Mouse (Mus musculus): ENCODE data around the gene Cldn10. TPM values are rescaled to one million over a fixed set of nuclear protein-coding genes. Genes with fewer than 3 reads are reported as not detected.

Cldn10 gene
- polyA plus RNA-seq, 1 experiment from 2014 or later, result 60.4 TPM

DNA sequence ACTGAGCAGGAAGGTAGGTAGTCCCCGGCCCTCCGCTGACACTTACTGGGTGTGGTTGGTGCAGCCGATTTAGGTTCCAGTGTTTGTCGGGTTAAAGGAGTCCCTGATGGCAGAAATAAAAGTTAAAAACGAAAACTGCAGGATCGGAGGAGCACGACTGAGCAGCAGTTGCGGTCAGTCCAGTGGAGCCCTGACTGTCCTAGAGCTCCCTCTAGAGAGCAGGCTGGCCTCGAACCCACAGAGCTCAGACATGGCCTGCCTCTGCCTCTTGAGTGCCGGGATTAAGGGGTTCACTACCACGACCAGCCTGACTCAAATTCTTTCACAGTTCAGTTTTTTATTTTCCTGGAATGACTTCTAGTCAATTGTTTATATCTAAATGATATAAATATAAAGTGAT, 112.2 kb downstream of the Cldn10 start:
- Histone ChIP-seq H3K27me3 (ENCODE audit: control insufficient read depth, insufficient read depth, low read length) (no peaks in the 10 kb centered on the region), H3K9me3 (replicated peaks; ENCODE audit: control insufficient read depth, low read length) (no peaks in the 10 kb centered on the region), H3K4me3 (replicated peaks; ENCODE audit: low read length) (no peak overlapping the region), H3K4me1 (ENCODE audit: control insufficient read depth, insufficient read depth, low read length) (no peaks in the 10 kb centered on the region), H3K27ac (ENCODE audit: low read length) (no peak overlapping the region), H3K9ac (ENCODE audit: low read length) (no peak overlapping the region), H3K36me3 (ENCODE audit: control insufficient read depth, insufficient read depth, low read length) (0 out of 2 replicates have a peak, but pooled peaks cover 5% of the 10 kb centered on the region), H3K4me2 (ENCODE audit: low read depth, low read length) (no peak overlapping the region)
- WGBS, result 74% methylated on average over 11 of the region's 11 CpGs
- ATAC-seq (ENCODE audit: insufficient read depth, low FRiP score), result no peak

DNA sequence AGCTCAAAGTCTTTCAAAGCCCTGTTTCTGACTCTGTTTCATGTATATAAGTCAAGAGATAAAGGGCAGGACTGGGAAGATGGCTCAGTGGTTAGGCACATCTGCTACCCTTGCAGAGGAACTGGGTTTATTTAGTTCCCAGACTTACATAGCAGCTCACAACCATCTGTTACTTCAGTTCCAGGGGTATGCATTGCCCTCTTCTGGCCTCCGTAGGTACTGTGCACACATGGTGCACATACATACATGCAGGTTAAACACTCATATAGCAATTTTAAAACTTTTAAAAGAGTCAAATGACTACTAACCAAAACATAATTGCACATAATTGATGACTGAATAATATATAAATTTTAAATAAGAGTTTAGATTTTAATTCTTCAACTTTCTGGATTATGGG, 113.2 kb downstream of the Cldn10 start:
- no peaks in the 10 kb centered on the region for H3K27me3 ChIP-seq (ENCODE audit: control insufficient read depth, insufficient read depth, low read length)
- no peak overlapping the region for H3K9ac ChIP-seq (ENCODE audit: low read length)
- no peak overlapping the region for H3K4me3 ChIP-seq (replicated peaks; ENCODE audit: low read length)
- H3K4me1 ChIP-seq (ENCODE audit: control insufficient read depth, insufficient read depth, low read length), result no peaks in the 10 kb centered on the region
- no peaks in the 10 kb centered on the region for H3K9me3 ChIP-seq (replicated peaks; ENCODE audit: control insufficient read depth, low read length)
- WGBS, result 98% methylated on average over 1 of the region's 1 CpGs
- ATAC-seq (ENCODE audit: insufficient read depth, low FRiP score), result no peak
- 0 out of 2 replicates have a peak, but pooled peaks cover 5% of the 10 kb centered on the region for H3K36me3 ChIP-seq (ENCODE audit: control insufficient read depth, insufficient read depth, low read length)
- no peak overlapping the region for H3K4me2 ChIP-seq (ENCODE audit: low read depth, low read length)
- H3K27ac ChIP-seq (ENCODE audit: low read length), result no peak overlapping the region

GRCm38 (mm10) chr14:118903397-118903796, 115.7 kb downstream of the Cldn10 start:
- ATAC-seq (ENCODE audit: insufficient read depth, low FRiP score), result no peak
- WGBS, result 84% methylated on average over 3 of the region's 3 CpGs
- no peak overlapping the region for H3K4me3 ChIP-seq (replicated peaks; ENCODE audit: low read length)
- H3K27me3 ChIP-seq (ENCODE audit: control insufficient read depth, insufficient read depth, low read length), result no peaks in the 10 kb centered on the region
- no peaks in the 10 kb centered on the region for H3K4me1 ChIP-seq (ENCODE audit: control insufficient read depth, insufficient read depth, low read length)
- H3K9me3 ChIP-seq (replicated peaks; ENCODE audit: control insufficient read depth, low read length), result no peaks in the 10 kb centered on the region
- peaks cover 5% of the 10 kb centered on the region; the same call in 1 of the 2 replicates for H3K36me3 ChIP-seq (ENCODE audit: control insufficient read depth, insufficient read depth, low read length)
- no peak overlapping the region for H3K9ac ChIP-seq (ENCODE audit: low read length)
- no peak overlapping the region for H3K27ac ChIP-seq (ENCODE audit: low read length)
- no peak overlapping the region for H3K4me2 ChIP-seq (ENCODE audit: low read depth, low read length)

- no peak for ATAC-seq (ENCODE audit: insufficient read depth, low FRiP score)
- Histone ChIP-seq H3K27ac (ENCODE audit: low read length) (no peak overlapping the region), H3K9ac (ENCODE audit: low read length) (no peak overlapping the region), H3K4me2 (ENCODE audit: low read depth, low read length) (no peak overlapping the region), H3K9me3 (replicated peaks; ENCODE audit: control insufficient read depth, low read length) (no peaks in the 10 kb centered on the region), H3K27me3 (ENCODE audit: control insufficient read depth, insufficient read depth, low read length) (no peaks in the 10 kb centered on the region), H3K4me3 (replicated peaks; ENCODE audit: low read length) (no peak overlapping the region), H3K4me1 (ENCODE audit: control insufficient read depth, insufficient read depth, low read length) (no peaks in the 10 kb centered on the region), H3K36me3 (ENCODE audit: control insufficient read depth, insufficient read depth, low read length) (peaks cover 5% of the 10 kb centered on the region; the same call in 1 of the 2 replicates)
- WGBS, result 60% methylated on average over 6 of the region's 6 CpGs
Measured at GRCm38 (mm10) chr14:118903867-118904562, 116.3 kb downstream of the Cldn10 start.

GRCm38 (mm10) chr14:118907592-118907991, 119.9 kb downstream of the Cldn10 start:
- Histone ChIP-seq H3K27me3 (ENCODE audit: control insufficient read depth, insufficient read depth, low read length) (no peaks in the 10 kb centered on the region), H3K4me2 (ENCODE audit: low read depth, low read length) (no peak overlapping the region), H3K4me1 (ENCODE audit: control insufficient read depth, insufficient read depth, low read length) (no peaks in the 10 kb centered on the region), H3K9ac (ENCODE audit: low read length) (no peak overlapping the region), H3K4me3 (replicated peaks; ENCODE audit: low read length) (no peak overlapping the region), H3K36me3 (ENCODE audit: control insufficient read depth, insufficient read depth, low read length) (no peaks in the 10 kb centered on the region; the same call in 1 of the 2 replicates), H3K9me3 (replicated peaks; ENCODE audit: control insufficient read depth, low read length) (no peaks in the 10 kb centered on the region), H3K27ac (ENCODE audit: low read length) (no peak overlapping the region)
- no peak for ATAC-seq (ENCODE audit: insufficient read depth, low FRiP score)
- WGBS, result 65% methylated on average over 8 of the region's 8 CpGs

DNA sequence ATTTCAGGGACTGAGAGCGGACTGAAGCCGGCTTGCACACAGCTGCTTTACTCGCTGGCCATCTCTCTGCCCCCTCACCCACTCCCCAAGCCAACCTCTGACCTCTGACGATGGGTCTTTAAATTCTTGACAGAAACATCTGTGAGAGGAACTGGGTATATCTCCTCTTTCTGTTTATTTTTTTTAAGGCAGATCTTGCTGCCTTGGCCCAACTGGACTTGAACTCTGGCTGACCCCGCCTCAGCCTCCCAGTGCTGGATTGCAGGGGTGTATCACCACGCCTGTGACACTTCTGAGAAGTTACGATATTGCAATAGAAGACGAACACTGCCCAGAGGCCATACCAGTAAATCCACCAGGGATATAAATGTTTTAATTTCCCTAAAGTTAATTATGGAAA, 122.2 kb downstream of the Cldn10 start:
- Histone ChIP-seq H3K4me1 (ENCODE audit: control insufficient read depth, insufficient read depth, low read length) (no peaks in the 10 kb centered on the region), H3K36me3 (ENCODE audit: control insufficient read depth, insufficient read depth, low read length) (no peaks in the 10 kb centered on the region; the same call in 1 of the 2 replicates), H3K4me2 (ENCODE audit: low read depth, low read length) (no peak overlapping the region), H3K27ac (ENCODE audit: low read length) (no peak overlapping the region; the same call in 1 of the 2 replicates), H3K27me3 (ENCODE audit: control insufficient read depth, insufficient read depth, low read length) (no peaks in the 10 kb centered on the region), H3K4me3 (replicated peaks; ENCODE audit: low read length) (no peak overlapping the region), H3K9me3 (replicated peaks; ENCODE audit: control insufficient read depth, low read length) (no peaks in the 10 kb centered on the region), H3K9ac (ENCODE audit: low read length) (no peak overlapping the region)
- ATAC-seq (ENCODE audit: insufficient read depth, low FRiP score), result no peak
- 54% methylated on average over 8 of the region's 8 CpGs for WGBS

DNA sequence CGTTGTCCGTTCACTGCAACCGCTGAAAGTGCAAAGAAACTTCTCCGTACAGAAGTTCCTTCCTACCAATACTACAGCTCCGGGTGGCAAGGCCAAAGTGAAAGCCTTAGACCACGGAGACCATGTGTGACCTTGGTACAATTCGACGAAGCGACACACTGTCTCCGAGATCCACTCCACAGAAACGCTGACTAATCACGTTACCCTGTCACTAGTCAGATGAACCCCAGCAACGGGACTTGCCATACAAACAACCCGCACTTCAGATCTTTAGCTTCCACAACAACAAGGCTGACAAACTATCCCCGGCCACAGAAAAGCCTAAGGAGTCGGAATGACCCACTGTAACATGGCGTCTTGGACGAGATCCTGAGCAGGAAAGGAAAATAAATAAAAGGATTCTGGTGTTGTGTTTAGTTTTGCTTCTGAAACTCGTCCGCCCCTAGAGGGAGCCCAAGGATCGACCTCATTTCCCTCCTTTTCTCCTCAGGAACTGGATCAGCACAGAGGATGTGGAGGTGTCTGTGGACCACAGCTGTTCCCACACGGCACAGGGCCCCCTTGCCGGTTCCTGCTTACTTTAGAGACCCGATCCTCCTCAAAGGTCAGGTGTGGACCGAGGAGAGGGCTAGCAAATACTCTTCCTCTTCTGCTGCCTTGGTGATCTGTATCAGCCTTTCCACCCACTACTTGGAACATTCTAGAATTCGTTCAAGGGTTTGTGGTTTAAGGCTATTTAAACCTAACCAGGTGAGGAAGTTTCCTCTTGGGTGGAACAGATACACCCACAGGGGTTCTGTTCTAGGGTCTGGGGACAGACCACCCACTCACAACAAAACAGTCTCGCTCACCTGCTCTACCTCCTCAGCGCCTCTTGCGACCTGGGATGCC, 122.9 kb downstream of the Cldn10 start:
- H3K4me3 ChIP-seq (replicated peaks; ENCODE audit: low read length), result no peak overlapping the region
- H3K4me2 ChIP-seq (ENCODE audit: low read depth, low read length), result peak overlapping the region; percentile 30; the same call in 1 of the 2 replicates

GRCm38 (mm10) chr14:118911521-118911920, 123.8 kb downstream of the Cldn10 start:
- 89% methylated on average over 6 of the region's 6 CpGs for WGBS
- no peak overlapping the region for H3K27ac ChIP-seq (ENCODE audit: low read length)
- no peak overlapping the region for H3K4me3 ChIP-seq (replicated peaks; ENCODE audit: low read length)
- no peaks in the 10 kb centered on the region for H3K9me3 ChIP-seq (replicated peaks; ENCODE audit: control insufficient read depth, low read length)
- no peaks in the 10 kb centered on the region for H3K27me3 ChIP-seq (ENCODE audit: control insufficient read depth, insufficient read depth, low read length)
- H3K4me1 ChIP-seq (ENCODE audit: control insufficient read depth, insufficient read depth, low read length), result no peaks in the 10 kb centered on the region
- H3K4me2 ChIP-seq (ENCODE audit: low read depth, low read length), result no peak overlapping the region
- no peaks in the 10 kb centered on the region; the same call in 1 of the 2 replicates for H3K36me3 ChIP-seq (ENCODE audit: control insufficient read depth, insufficient read depth, low read length)
- no peak for ATAC-seq (ENCODE audit: insufficient read depth, low FRiP score)
- no peak overlapping the region for H3K9ac ChIP-seq (ENCODE audit: low read length)

More for the DNA sequence above, 122.9 kb downstream of the Cldn10 start:
- peak overlapping the region; percentile 9; the same call in 1 of the 2 replicates for H3K27ac ChIP-seq (ENCODE audit: low read length)
- no peaks in the 10 kb centered on the region for H3K27me3 ChIP-seq (ENCODE audit: control insufficient read depth, insufficient read depth, low read length)
- peak; percentile 65 for ATAC-seq (ENCODE audit: insufficient read depth, low FRiP score)
- no peaks in the 10 kb centered on the region for H3K4me1 ChIP-seq (ENCODE audit: control insufficient read depth, insufficient read depth, low read length)
- H3K9ac ChIP-seq (ENCODE audit: low read length), result peak overlapping the region; percentile 53
- H3K36me3 ChIP-seq (ENCODE audit: control insufficient read depth, insufficient read depth, low read length), result no peaks in the 10 kb centered on the region; the same call in 1 of the 2 replicates
- H3K9me3 ChIP-seq (replicated peaks; ENCODE audit: control insufficient read depth, low read length), result no peaks in the 10 kb centered on the region
- 49% methylated on average over 29 of the region's 29 CpGs for WGBS

GRCm38 (mm10) chr14:118913651-118914050, 125.9 kb downstream of the Cldn10 start:
- WGBS, result 67% methylated on average over 5 of the region's 5 CpGs
- Histone ChIP-seq H3K4me3 (replicated peaks; ENCODE audit: low read length) (no peak overlapping the region), H3K4me1 (ENCODE audit: control insufficient read depth, insufficient read depth, low read length) (no peaks in the 10 kb centered on the region), H3K27me3 (ENCODE audit: control insufficient read depth, insufficient read depth, low read length) (no peaks in the 10 kb centered on the region), H3K9me3 (replicated peaks; ENCODE audit: control insufficient read depth, low read length) (no peaks in the 10 kb centered on the region), H3K36me3 (ENCODE audit: control insufficient read depth, insufficient read depth, low read length) (no peaks in the 10 kb centered on the region), H3K27ac (ENCODE audit: low read length) (no peak overlapping the region), H3K4me2 (ENCODE audit: low read depth, low read length) (no peak overlapping the region), H3K9ac (ENCODE audit: low read length) (no peak overlapping the region)
- no peak for ATAC-seq (ENCODE audit: insufficient read depth, low FRiP score)
